Mouse (Mus musculus): ENCODE data around the gene Olfr1308. TPM values are rescaled to one million over a fixed set of nuclear protein-coding genes. Genes with fewer than 3 reads are reported as not detected.

The Olfr1308 gene
- polyA plus RNA-seq (2014; fragmentation: Nextera tagmentation; extraction: Ambion mirVana): not detected in 2 replicates

GRCm38 (mm10) chr2:111964844-111965243 is at the start of gene Olfr1308:
Gene Olfr1308 (minus strand): TSS chr2:111964944.
- Histone ChIP-seq H3K36me3 (ENCODE audit: control insufficient read depth, insufficient read depth, low read length) (no peaks in the 10 kb centered on the region), H3K9ac (replicated peaks; ENCODE audit: low read depth, low read length) (no peak within 1 kb of the TSS), H3K27ac (ENCODE audit: low read depth, low read length) (no peak within 1 kb of the TSS), H3K4me2 (ENCODE audit: low read depth, low read length) (no peak within 1 kb of the TSS), H3K27me3 (ENCODE audit: control insufficient read depth, insufficient read depth, low read length) (no peaks in the 10 kb centered on the region), H3K4me3 (ENCODE audit: low read depth, low read length) (no peak within 1 kb of the TSS), H3K4me1 (ENCODE audit: control insufficient read depth, insufficient read depth, low read length) (no peaks in the 10 kb centered on the region), H3K9me3 (ENCODE audit: control insufficient read depth, low read length) (no peaks in the 10 kb centered on the region)
- ATAC-seq (ENCODE audit: low read depth): no peak
- WGBS: 63% methylated on average over 1 of the region's 1 CpGs

- H3K4me2 ChIP-seq (ENCODE audit: low read depth, low read length): no peak within 1 kb of the TSS
- H3K9ac ChIP-seq (replicated peaks; ENCODE audit: low read depth, low read length): no peak within 1 kb of the TSS
- no peak within 1 kb of the TSS for H3K27ac ChIP-seq (ENCODE audit: low read depth, low read length)
- no peak within 1 kb of the TSS for H3K4me3 ChIP-seq (ENCODE audit: low read depth, low read length)
- no peaks in the 10 kb centered on the region for H3K9me3 ChIP-seq (ENCODE audit: control insufficient read depth, low read length)
- H3K36me3 ChIP-seq (ENCODE audit: control insufficient read depth, insufficient read depth, low read length): no peaks in the 10 kb centered on the region
- no peaks in the 10 kb centered on the region for H3K4me1 ChIP-seq (ENCODE audit: control insufficient read depth, insufficient read depth, low read length)
- no peaks in the 10 kb centered on the region for H3K27me3 ChIP-seq (ENCODE audit: control insufficient read depth, insufficient read depth, low read length)
- ATAC-seq (ENCODE audit: low read depth): no peak
Observed at GRCm38 (mm10) chr2:112012608-112013007, 47.9 kb upstream of the Olfr1308 start, which contains the start of gene Olfr1310. Gene Olfr1310 (minus strand): TSS chr2:112012708.

GRCm38 (mm10) chr2:111990181-111990580 is 25.4 kb upstream of the Olfr1308 start, which contains the start of gene Olfr1309:
Gene Olfr1309 (minus strand): TSS chr2:111990281.
- H3K9ac ChIP-seq (replicated peaks; ENCODE audit: low read depth, low read length): no peak within 1 kb of the TSS
- H3K4me1 ChIP-seq (ENCODE audit: control insufficient read depth, insufficient read depth, low read length): no peaks in the 10 kb centered on the region
- H3K4me2 ChIP-seq (ENCODE audit: low read depth, low read length): no peak within 1 kb of the TSS
- no peaks in the 10 kb centered on the region for H3K9me3 ChIP-seq (ENCODE audit: control insufficient read depth, low read length)
- H3K4me3 ChIP-seq (ENCODE audit: low read depth, low read length): no peak within 1 kb of the TSS
- no peaks in the 10 kb centered on the region for H3K36me3 ChIP-seq (ENCODE audit: control insufficient read depth, insufficient read depth, low read length)
- no peaks in the 10 kb centered on the region for H3K27me3 ChIP-seq (ENCODE audit: control insufficient read depth, insufficient read depth, low read length)
- ATAC-seq (ENCODE audit: low read depth): no peak
- no peak within 1 kb of the TSS for H3K27ac ChIP-seq (ENCODE audit: low read depth, low read length)
- 79% methylated on average over 1 of the region's 1 CpGs for WGBS

- H3K27ac ChIP-seq (ENCODE audit: low read depth, low read length): no peak within 1 kb of the TSS
- ATAC-seq (ENCODE audit: low read depth): no peak
- H3K36me3 ChIP-seq (ENCODE audit: control insufficient read depth, insufficient read depth, low read length): no peaks in the 10 kb centered on the region
- H3K4me1 ChIP-seq (ENCODE audit: control insufficient read depth, insufficient read depth, low read length): no peaks in the 10 kb centered on the region
- no peaks in the 10 kb centered on the region for H3K9me3 ChIP-seq (ENCODE audit: control insufficient read depth, low read length)
- WGBS: 83% methylated on average over 1 of the region's 1 CpGs
- no peak within 1 kb of the TSS for H3K9ac ChIP-seq (replicated peaks; ENCODE audit: low read depth, low read length)
- H3K4me2 ChIP-seq (ENCODE audit: low read depth, low read length): no peak within 1 kb of the TSS
- no peaks in the 10 kb centered on the region for H3K27me3 ChIP-seq (ENCODE audit: control insufficient read depth, insufficient read depth, low read length)
- no peak within 1 kb of the TSS for H3K4me3 ChIP-seq (ENCODE audit: low read depth, low read length)
Observed at GRCm38 (mm10) chr2:111949340-111949739, 15.4 kb downstream of the Olfr1308 start, which contains the start of gene Olfr1307. Gene Olfr1307 (minus strand): TSS chr2:111949440.

GRCm38 (mm10) chr2:111916171-111916570 is 48.6 kb downstream of the Olfr1308 start, which contains the start of gene Olfr1306:
Gene Olfr1306 (minus strand): TSS chr2:111916271.
- H3K9ac ChIP-seq (replicated peaks; ENCODE audit: low read depth, low read length): no peak within 1 kb of the TSS
- 74% methylated on average over 1 of the region's 1 CpGs for WGBS
- no peaks in the 10 kb centered on the region for H3K36me3 ChIP-seq (ENCODE audit: control insufficient read depth, insufficient read depth, low read length)
- H3K4me1 ChIP-seq (ENCODE audit: control insufficient read depth, insufficient read depth, low read length): no peaks in the 10 kb centered on the region
- H3K4me3 ChIP-seq (ENCODE audit: low read depth, low read length): no peak within 1 kb of the TSS
- no peak within 1 kb of the TSS for H3K27ac ChIP-seq (ENCODE audit: low read depth, low read length)
- H3K9me3 ChIP-seq (ENCODE audit: control insufficient read depth, low read length): no peaks in the 10 kb centered on the region
- no peak for ATAC-seq (ENCODE audit: low read depth)
- H3K4me2 ChIP-seq (ENCODE audit: low read depth, low read length): no peak within 1 kb of the TSS
- no peaks in the 10 kb centered on the region for H3K27me3 ChIP-seq (ENCODE audit: control insufficient read depth, insufficient read depth, low read length)

Other genes with a start within 250 kb of the Olfr1308 start
- gene Olfr1301, start 213.9 kb downstream of the Olfr1308 start, polyA plus RNA-seq (2014; fragmentation: Nextera tagmentation; extraction: Ambion mirVana): not detected in 2 replicates
- gene Olfr1302, start 187.5 kb downstream of the Olfr1308 start, polyA plus RNA-seq (2014; fragmentation: Nextera tagmentation; extraction: Ambion mirVana): not detected in 2 replicates
- gene Olfr1303, start 144.6 kb downstream of the Olfr1308 start, polyA plus RNA-seq (2014; fragmentation: Nextera tagmentation; extraction: Ambion mirVana): not detected in 2 replicates
- not detected in 2 replicates for gene Olfr1305, start 87.8 kb downstream of the Olfr1308 start, polyA plus RNA-seq (2014; fragmentation: Nextera tagmentation; extraction: Ambion mirVana)
- gene Olfr1306, start 48.7 kb downstream of the Olfr1308 start, polyA plus RNA-seq (2014; fragmentation: Nextera tagmentation; extraction: Ambion mirVana): not detected in 2 replicates
- gene Olfr1307, start 15.5 kb downstream of the Olfr1308 start, polyA plus RNA-seq (2014; fragmentation: Nextera tagmentation; extraction: Ambion mirVana): 0.03 TPM in 1 of 2 replicates, not detected in the other
- not detected in 2 replicates for gene Olfr1309, start 25.3 kb upstream of the Olfr1308 start, polyA plus RNA-seq (2014; fragmentation: Nextera tagmentation; extraction: Ambion mirVana)
- gene Olfr1310, start 47.8 kb upstream of the Olfr1308 start, polyA plus RNA-seq (2014; fragmentation: Nextera tagmentation; extraction: Ambion mirVana): not detected in 2 replicates
- not detected in 2 replicates for gene Olfr1311, start 59.5 kb upstream of the Olfr1308 start, polyA plus RNA-seq (2014; fragmentation: Nextera tagmentation; extraction: Ambion mirVana)
- gene Olfr1312, start 85.3 kb upstream of the Olfr1308 start, polyA plus RNA-seq (2014; fragmentation: Nextera tagmentation; extraction: Ambion mirVana): not detected in 2 replicates
- not detected in 2 replicates for gene Olfr1313, start 112.9 kb upstream of the Olfr1308 start, polyA plus RNA-seq (2014; fragmentation: Nextera tagmentation; extraction: Ambion mirVana)
- not detected in 2 replicates for gene Olfr1314, start 131.8 kb upstream of the Olfr1308 start, polyA plus RNA-seq (2014; fragmentation: Nextera tagmentation; extraction: Ambion mirVana)
- not detected in 2 replicates for gene Olfr1315-ps1, start 150.5 kb upstream of the Olfr1308 start, polyA plus RNA-seq (2014; fragmentation: Nextera tagmentation; extraction: Ambion mirVana)
- not detected in 2 replicates for gene Olfr1316, start 170.0 kb upstream of the Olfr1308 start, polyA plus RNA-seq (2014; fragmentation: Nextera tagmentation; extraction: Ambion mirVana)
- gene Olfr1317, start 175.4 kb upstream of the Olfr1308 start, polyA plus RNA-seq (2014; fragmentation: Nextera tagmentation; extraction: Ambion mirVana): not detected in 2 replicates
- gene Olfr1318, start 189.3 kb upstream of the Olfr1308 start, polyA plus RNA-seq (2014; fragmentation: Nextera tagmentation; extraction: Ambion mirVana): 0.08 TPM in 1 of 2 replicates, not detected in the other

All from neural tube, embryonic 14.5 days (tissue).